Mouse (Mus musculus) frontal cortex, postnatal 36 days (tissue): ENCODE results near the gene Riox1.
"Not testable (repeated sequence)": the region's sequence is repeated elsewhere in the genome, so short reads cannot be mapped to it uniquely, and the experiment has no call there.

Source experiments
- DNase-seq, 2 experiments: peaks; one replicate each; pipeline ENCODE4 v3.0.0; 2022; ENCODE audit warnings: low spot score in 2 of 2

Gene Riox1

GRCm38 (mm10) chr12:83950493-83950839 lies at the start of gene Riox1:
Gene Riox1 (plus strand): TSS chr12:83950608.
- DNase-seq = peak; percentile 85 to 86

GRCm38 (mm10) chr12:83910451-83910850 lies 40.0 kb upstream of the Riox1 start:
- DNase-seq = no peak

GRCm38 (mm10) chr12:83914202-83914740 lies 36.1 kb upstream of the Riox1 start:
- no peak for DNase-seq

DNA sequence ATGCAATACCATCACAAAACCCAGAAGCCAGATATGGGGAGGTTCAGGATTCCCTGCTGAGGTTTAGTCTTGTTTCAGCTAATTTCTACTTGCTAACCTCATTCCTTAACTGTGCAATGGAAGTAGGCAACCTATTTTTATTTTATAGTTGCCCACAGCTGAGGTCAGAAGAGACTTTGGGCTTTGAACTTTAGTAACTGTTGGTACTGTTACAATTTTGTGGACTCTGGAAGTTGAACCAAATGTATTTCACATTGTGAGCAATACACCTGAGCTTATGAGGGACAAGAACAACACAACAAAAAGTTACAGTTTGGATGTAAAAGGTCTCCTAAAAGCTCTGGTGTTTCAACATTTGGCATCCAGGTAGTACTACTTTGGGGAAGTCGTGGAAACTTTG lies 35.6 kb upstream of the Riox1 start:
- no peak for DNase-seq

DNA sequence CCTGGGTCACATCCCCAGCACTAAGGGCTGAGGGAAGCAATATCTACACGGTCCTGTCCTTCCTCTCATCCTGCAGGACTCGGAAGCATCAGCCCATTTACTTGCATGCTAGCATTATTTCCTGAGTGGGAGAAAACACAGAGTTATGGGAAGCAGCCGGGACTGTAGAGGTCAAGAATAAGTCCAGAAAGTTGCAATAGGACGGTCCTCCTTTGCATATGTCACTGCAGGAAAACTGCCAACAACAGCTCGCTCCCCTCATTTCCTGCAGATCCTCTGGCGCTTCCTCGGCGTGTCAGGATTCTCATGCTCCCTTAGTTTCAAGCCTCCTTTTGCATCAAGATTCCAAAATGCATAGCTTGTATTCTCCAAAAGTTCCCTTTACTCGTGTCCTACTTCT lies 33.5 kb upstream of the Riox1 start:
- no peak for DNase-seq

- DNase-seq = no peak
Measured at GRCm38 (mm10) chr12:83920721-83921441, 29.5 kb upstream of the Riox1 start.

DNA sequence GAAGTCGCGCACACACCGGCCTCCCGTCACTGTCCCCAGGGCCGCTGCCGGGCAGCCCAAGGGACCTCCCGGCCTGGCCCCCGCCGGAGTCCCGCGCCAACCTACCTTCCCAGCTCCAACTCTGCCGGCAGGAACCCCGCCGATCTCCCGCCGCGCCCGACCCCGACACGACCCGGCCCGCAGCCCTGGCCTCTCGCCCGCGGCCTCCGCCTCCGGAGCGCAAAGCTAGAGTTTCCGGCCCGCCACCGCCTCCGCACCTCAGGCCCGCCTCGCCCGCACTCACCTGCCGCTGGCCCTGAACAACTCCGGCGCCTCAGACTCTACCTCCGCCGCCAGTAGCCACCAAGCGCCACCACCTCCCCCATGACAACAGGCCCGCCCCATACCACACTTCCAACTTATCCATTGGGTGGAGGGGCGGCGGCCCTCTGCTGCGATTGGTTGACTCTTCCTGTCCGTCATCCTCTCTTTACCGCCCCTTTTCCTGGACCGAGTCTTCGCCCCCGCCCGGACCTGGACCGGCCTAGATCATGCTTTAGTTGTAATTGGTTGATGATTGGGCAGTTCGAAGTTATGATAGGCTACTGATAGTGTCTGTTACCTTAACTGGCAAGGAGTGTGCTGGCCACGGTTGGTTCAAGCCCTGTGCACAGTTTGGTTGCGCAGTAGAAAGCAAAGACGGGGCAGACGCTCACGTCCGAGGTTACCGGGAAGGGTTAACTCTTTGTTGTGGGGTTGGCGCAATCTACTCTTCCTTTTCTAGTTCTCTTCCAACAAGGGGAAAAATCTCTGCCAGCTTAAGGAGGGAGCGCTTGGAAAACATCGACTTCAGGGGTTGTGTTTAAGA lies 28.6 kb upstream of the Riox1 start, which contains the start of gene Numb:
Gene Numb, minus strand, starts transcription at position 400 of the 847 bp plus-strand sequence.
- peak; percentile 99 to 100 for DNase-seq

- no peak for DNase-seq
Measured at GRCm38 (mm10) chr12:83922724-83923485, 27.5 kb upstream of the Riox1 start.

GRCm38 (mm10) chr12:83923486-83923859 lies 26.9 kb upstream of the Riox1 start:
- no peak for DNase-seq

GRCm38 (mm10) chr12:83924332-83924731 lies 26.1 kb upstream of the Riox1 start:
- no peak for DNase-seq

DNA sequence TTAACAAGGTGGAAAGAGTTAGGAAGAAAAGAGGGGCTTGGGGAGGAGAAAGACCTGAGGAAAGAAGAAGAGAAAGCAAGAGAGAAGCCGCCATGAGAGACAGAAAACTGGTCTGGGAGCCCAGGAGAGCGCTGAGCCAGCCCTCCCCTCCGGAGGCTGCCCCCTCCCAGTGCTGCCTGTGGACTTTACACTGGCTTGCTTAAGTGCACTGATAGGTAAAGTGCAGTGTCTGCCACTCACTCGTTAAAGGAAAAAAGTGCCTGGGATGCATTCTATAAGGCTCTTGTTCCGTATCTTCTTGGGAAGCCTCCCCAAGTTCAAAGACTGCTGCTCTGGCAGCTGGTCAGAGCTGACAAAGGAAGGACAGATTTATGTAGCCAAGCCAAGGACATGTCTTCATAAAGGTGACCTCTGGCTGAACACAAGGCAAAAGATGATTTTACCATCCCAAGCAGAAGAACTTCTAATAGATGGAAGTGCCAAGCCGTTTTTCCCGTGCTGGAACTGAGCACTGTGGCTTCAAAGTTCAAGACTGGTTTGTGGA lies 25.2 kb upstream of the Riox1 start:
- DNase-seq = no peak

- no peak for DNase-seq
Measured at GRCm38 (mm10) chr12:83926061-83926460, 24.3 kb upstream of the Riox1 start.

GRCm38 (mm10) chr12:83927747-83928146 lies 22.7 kb upstream of the Riox1 start:
- DNase-seq = no peak

DNA sequence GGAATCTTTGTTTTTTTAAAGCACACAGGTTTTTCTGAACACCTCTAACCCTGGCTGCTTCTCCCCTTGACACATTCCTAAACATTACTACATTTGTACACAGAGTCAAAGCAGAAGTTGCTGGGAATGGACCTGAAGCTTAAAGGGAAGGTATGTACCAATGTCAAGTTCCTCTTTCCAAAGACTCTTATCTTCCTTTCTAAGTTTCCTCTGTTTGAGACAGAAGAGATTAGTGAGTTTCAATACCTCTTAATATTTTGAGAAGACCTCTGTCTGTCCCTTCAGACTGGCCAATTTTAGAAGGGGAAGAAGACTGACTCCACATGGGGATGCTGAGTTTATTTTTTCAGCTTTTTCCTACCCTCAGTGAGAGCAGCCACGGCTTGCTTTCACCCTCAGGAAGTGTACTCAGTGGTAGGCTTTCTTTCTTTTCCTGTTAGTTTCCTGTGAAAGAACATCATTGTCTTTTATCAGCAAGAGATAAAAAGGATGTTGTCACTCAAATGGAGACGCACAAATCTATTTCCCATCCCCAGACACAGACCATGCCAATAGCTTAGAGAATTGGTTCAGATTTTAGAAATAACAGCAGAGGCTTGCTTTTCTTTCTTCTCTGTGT lies 21.1 kb upstream of the Riox1 start:
- DNase-seq = no peak

DNA sequence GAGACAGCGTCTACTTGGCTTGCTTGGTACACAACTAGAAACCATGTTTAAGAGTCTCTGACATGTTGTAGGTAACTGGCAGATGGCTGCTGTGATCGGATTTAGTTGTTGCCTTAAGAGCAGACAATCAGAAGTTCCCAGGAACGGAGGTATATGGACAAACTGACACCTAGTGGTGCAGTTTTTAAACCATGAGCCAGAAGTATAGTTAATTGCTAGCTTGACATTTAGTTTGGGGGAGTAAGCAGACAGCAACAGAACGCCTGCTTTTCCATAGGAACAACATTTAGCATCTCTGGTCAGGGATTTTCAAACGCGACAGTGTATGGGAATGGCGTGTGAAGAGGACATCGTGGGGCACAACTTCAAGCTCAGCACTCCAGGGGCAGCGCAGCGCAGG lies 12.8 kb upstream of the Riox1 start:
- DNase-seq = no peak

DNA sequence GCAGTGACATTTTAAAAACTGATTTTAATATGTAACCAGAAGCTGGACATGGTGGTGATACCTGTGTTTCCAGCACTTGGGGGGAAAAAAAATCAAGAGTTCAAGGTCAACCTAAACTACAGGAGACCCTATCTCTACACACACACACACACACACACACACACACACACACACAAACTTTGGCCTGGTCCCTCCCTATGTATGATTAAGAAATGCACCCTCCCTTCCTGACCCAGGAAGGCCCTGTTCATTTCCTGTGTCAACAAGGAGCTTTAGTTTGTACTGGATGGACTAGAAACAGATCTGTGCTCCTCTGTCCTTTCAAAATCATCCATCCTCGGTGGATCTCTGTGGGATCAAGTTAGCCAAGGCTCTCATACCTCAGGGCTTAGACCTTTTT lies 11.8 kb upstream of the Riox1 start:
- not testable (repeated sequence) for DNase-seq

GRCm38 (mm10) chr12:83939332-83939731 lies 11.1 kb upstream of the Riox1 start:
- DNase-seq = no peak

DNA sequence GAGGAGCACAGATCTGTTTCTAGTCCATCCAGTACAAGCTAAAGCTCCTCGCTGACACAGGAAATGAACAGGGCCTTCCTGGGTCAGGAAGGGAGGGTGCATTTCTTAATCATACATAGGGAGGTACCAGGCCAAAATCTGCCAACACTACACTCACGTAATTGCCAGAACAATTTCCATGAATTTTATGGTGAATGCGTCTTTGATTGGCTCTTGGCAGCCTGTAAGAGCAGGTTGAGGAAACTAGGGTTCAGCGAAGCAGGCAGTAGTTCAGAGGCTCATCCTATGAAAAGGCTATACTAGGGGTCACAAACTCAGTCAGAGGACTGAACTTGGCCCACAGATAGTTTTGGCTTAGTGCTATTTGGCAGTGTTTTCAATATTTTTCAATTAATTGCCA lies 10.4 kb upstream of the Riox1 start:
- no peak for DNase-seq

DNA sequence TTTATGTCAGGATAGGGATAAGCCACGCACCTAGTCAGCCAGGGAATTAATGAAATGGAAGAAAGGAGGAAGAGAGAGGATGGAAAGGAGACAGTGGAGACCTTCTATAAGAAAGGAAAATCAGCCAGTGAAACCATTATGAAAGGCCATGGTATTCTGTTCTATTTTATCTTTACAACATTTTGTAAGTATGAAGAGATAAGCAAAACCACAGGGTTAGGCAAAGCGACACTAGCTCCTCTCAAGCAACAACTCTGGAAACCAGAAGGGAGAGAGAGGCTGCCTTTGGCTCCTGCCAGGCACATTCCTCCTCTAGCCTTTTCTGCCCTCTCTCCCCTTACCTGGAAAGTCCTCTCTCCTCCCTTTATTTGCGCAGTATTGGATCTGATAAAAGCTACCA lies 8.5 kb upstream of the Riox1 start:
- DNase-seq = no peak

DNA sequence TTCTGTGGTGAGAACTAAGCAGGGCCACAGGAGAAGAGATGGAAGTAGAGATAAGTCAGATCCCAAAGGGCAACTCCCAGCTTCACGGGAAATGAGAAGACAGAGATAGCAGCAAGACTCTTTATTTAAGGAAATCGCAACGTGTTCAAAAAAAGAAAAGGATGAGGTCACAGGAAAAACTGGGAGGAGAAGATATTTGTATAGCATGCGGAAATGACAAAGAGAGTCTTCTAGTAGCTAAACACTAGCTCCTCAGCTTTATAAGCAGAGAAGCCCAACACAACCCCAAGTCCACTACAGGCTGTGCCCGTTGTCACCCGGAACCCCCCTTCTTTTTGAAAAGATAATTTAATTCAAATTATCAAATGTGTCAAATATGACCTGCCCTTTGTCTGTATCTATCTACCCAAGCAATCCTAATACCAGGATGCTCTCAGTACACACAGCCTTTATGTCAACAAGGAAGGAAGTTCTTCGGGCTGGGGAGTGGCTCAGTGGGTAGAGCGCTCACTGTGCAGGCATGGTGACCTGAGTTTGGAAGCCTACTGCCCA lies 3.1 kb upstream of the Riox1 start:
- DNase-seq = no peak

- DNase-seq = no peak
Measured at GRCm38 (mm10) chr12:83949043-83949442, 1.4 kb upstream of the Riox1 start.
